Mouse (Mus musculus) bone marrow, adult 2 months (tissue): ENCODE results near the gene Sppl3. TPM values are rescaled to one million over a fixed set of nuclear protein-coding genes. Genes with fewer than 3 reads are reported as not detected.

Experiments used
- H3K27ac ChIP-seq: fragments of 200-500 bp; 2 replicates; pipeline ENCODE4 v1.5.1; 2012; ENCODE audit warnings: low read depth, mild to moderate bottlenecking, control low read depth, inconsistent platforms, low read length; ENCODE audit not compliant: control insufficient read depth, poor library complexity, insufficient read depth
- H3K4me1 ChIP-seq: fragments of 200-500 bp; 2 replicates; pipeline ENCODE4 v1.6.1; 2011; ENCODE audit warnings: low read length; ENCODE audit not compliant: control insufficient read depth, insufficient read depth
- H3K4me3 ChIP-seq: fragments of 200-500 bp; replicated peaks from 2 replicates; pipeline ENCODE3; 2011; ENCODE audit warnings: mild to moderate bottlenecking, low read depth, low read length, control low read depth; ENCODE audit not compliant: control insufficient read depth
- CTCF ChIP-seq: fragments of 200-500 bp; IDR thresholded peaks from 2 replicates; pipeline ENCODE4 v1.5.1; 2011; ENCODE audit warnings: low read length, control low read depth; ENCODE audit not compliant: control insufficient read depth, insufficient read depth
- POLR2A ChIP-seq: fragments of 200-500 bp; IDR thresholded peaks from 2 replicates; pipeline ENCODE4 v1.6.1; 2011; ENCODE audit warnings: low read depth, mild to moderate bottlenecking, control low read depth, low read length, borderline replicate concordance; ENCODE audit not compliant: control insufficient read depth
- WGBS: fragments of 180-500 bp; shearing (Covaris S2); methylation state at CpG from one replicate; pipeline ENCODE4 v1.1.7; 2018; 5-methylcytosine and 5-hydroxymethylcytosine counted together
- polyA plus RNA-seq: library from polyadenylated mRNA; stranded (reverse); fragments of >200 nt; gene quantifications from 2 replicates; pipeline ENCODE4 v1.2.4, GENCODE M21; 2011; ENCODE audit warnings: low replicate concordance; ENCODE audit not compliant: missing spikeins, insufficient read depth, insufficient read length

Gene Sppl3
- polyA plus RNA-seq, 1 experiment: 44.8 TPM

GRCm38 (mm10) chr5:114969609-114970215 is 41.2 kb upstream of the Sppl3 start:
- Histone ChIP-seq H3K27ac (no peak overlapping the region), H3K4me1 (no peaks in the 10 kb centered on the region), H3K4me3 (no peak overlapping the region)
- TF ChIP-seq POLR2A (no peak), CTCF (no peak)
- 80% methylated on average over 13 of the region's 13 CpGs for WGBS

DNA sequence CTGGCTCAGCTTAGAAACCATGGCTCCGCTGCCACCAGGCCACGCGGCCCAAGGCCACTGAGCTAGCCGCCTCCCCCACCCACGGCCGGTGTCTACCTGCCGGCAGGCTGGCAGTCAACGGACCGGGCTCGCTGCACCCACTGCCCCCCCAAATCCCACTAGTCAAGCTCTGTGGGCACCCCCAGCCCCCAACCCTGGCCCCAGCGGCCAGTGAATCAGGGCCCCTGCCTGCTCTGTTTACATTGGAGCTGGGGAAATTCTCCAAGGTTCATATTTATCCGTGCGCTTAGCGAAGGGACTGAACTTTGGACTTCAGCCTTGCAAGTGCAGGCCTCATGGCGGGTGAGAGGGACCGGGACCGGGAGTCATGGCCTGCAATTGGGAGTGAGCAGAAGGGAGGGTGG is 40.1 kb upstream of the Sppl3 start, which contains the start of gene Hnf1a:
Hnf1a (minus strand) TSS at position 271 of the 404 bp plus-strand sequence.
- no peaks in the 10 kb centered on the region for H3K4me1 ChIP-seq
- H3K27ac ChIP-seq: no peak within 1 kb of the TSS
- 94% methylated on average over 17 of the region's 17 CpGs for WGBS
- TF ChIP-seq POLR2A (no peak), CTCF (no peak)
- H3K4me3 ChIP-seq: no peak within 1 kb of the TSS

DNA sequence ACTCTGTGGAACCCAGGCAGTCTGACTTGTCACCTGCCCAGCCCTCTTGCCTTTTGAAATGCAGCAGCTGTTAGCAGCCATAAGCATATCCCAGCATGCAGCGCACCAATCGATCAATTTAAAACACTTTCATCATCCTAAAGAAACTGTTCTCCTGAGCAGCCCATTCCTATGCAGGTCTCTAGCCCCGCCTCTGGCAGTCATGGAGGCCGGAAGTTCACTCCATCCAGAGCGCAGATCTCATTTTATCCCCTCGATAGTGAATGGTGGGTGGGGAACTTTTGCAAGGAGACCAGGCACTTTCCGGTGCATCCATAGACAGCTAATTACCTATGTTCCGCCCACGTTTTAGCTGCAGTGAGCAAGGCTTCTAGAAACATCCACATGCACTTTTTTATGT is 38.7 kb upstream of the Sppl3 start:
- no peak for TF ChIP-seq CTCF
- TF ChIP-seq POLR2A: no peak
- Histone ChIP-seq H3K27ac (no peak overlapping the region), H3K4me1 (no peaks in the 10 kb centered on the region), H3K4me3 (no peak overlapping the region)
- 83% methylated on average over 9 of the region's 9 CpGs for WGBS

DNA sequence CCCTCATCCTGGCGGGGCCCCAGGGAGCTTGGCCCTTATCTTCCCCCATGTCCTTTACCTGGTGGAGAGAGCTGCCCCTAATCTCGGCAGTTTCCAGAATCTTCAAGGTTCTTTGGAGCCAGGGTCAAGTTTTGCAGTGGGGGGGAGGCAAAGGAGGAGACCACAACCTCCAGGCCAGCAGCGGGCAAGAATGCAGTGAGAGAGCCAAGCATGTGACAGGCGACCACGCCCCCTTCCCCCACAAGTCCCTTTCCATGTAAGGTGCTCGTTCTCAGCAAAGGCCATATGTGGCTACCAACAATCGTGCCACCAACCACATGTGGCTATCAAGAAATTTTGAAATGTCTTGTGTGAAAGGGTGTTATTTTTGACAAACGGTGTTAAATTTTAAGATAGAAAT is 37.8 kb upstream of the Sppl3 start:
- no peak overlapping the region for H3K27ac ChIP-seq
- no peak overlapping the region for H3K4me3 ChIP-seq
- 69% methylated on average over 8 of the region's 8 CpGs for WGBS
- no peaks in the 10 kb centered on the region for H3K4me1 ChIP-seq
- TF ChIP-seq POLR2A (no peak), CTCF (no peak)

DNA sequence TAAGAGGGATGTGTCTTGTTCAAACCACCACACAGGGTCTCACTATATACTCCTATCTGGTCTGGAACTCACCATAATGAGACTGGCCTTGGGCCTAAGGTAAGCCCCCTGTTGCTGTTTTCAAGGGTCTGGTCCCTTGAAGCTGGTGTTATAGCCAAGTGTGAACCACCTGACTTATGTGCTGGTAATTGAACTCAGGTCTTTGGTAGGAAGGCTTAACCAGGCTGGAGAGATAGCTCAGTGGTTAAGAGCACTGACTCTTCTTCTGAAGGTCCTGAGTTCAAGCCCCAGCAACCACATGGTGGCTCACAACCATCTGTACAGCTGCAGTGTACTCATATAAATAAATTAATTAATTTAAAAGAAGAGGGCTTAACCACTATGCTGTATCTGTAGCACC is 34.0 kb upstream of the Sppl3 start:
- Histone ChIP-seq H3K4me1 (no peaks in the 10 kb centered on the region), H3K27ac (no peak overlapping the region), H3K4me3 (no peak overlapping the region)
- no peak for TF ChIP-seq CTCF
- no peak for TF ChIP-seq POLR2A

DNA sequence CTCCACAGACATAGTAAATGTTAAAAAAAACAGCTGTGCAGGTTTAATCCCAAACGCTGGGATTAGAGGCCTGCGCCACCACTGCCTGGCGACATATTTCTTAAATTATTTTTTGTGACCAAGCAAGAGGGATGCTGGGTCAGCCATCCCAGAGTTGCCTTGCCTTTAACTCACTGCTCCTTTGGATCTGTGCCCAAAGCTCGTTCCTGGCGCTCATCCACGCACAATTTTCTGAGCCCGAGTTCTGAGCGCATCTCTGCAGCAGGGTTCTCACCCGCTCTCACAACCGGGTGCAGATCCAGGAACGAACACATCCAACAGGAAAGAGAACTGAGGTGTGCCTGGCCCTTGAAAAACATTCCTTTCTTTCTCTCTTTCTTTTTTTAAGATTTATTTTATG is 32.5 kb upstream of the Sppl3 start:
- Histone ChIP-seq H3K27ac (no peak overlapping the region), H3K4me1 (no peaks in the 10 kb centered on the region), H3K4me3 (no peak overlapping the region)
- TF ChIP-seq CTCF: no peak
- TF ChIP-seq POLR2A: no peak
- 71% methylated on average over 11 of the region's 11 CpGs for WGBS

- Histone ChIP-seq H3K27ac (no peak overlapping the region), H3K4me1 (no peaks in the 10 kb centered on the region), H3K4me3 (peak overlapping the region; percentile 16)
- TF ChIP-seq POLR2A: no peak
- peak; percentile 44 for TF ChIP-seq CTCF
- 3% methylated on average over 6 of the region's 6 CpGs for WGBS
These were observed 32.1 kb upstream of the Sppl3 start for GRCm38 (mm10) chr5:114978888-114979249.

DNA sequence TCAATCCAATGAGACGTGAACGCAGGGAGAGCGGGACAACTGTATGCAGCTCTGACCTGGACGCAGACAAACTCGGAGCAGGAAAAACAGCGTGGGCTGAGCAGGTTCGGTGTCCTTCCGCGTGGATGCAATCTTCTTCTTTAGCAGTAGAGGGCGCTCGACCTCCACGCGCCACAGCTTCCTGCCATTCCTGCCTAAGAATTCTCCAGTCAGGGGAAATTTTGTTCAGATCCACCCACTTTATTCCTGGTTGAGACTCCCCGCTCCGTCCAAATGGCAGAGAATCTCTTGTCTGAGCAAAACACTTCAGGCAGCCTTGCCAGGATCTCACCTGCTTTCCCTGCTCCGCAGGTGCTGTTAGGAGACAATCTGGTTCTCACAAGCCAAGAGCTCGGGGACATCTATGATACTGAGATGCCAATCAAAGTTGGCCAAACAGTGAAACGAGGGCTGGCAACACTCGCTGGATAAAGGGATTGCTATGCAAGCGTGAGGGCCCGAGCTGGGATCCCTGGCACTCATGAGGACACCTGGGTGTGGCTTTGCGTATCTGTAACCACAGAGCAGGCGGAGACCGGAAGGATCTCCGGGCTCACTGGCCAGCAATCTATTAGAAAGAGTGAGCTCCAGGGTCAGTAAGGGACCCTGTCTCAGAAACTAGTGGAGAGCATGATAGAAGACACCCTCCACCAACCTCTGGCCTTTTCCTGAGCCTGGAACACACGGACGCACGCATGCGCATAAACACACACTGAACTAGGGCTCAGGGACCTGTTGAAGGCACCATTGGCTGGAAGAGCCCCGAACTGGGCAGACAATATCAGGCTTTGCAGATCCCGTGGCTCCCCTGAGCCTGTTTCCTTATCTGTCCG is 31.5 kb upstream of the Sppl3 start:
- TF ChIP-seq POLR2A (no peak), CTCF (peak; percentile 99)
- peak overlapping the region; percentile 34 for H3K4me3 ChIP-seq
- peak overlapping the region; percentile 14 for H3K27ac ChIP-seq
- WGBS: 5% methylated on average over 32 of the region's 32 CpGs
- no peaks in the 10 kb centered on the region for H3K4me1 ChIP-seq
